Mouse (Mus musculus) urinary bladder, postnatal 25 days (tissue): ENCODE data around the gene Ppp1r9b.
A peak's percentile ranks its signal among the peaks of the same experiment; 100 is the strongest.

Experiments used
- DNase-seq: peaks from one replicate; pipeline ENCODE4 v3.0.0; 2022; ENCODE audit warnings: low spot score

Gene Ppp1r9b

GRCm38 (mm10) chr11:94978178-94978915 lies 12.5 kb upstream of the Ppp1r9b start:
- no peak for DNase-seq

- peak; percentile 99 for DNase-seq
Measured at GRCm38 (mm10) chr11:94978947-94979346, 11.9 kb upstream of the Ppp1r9b start.

GRCm38 (mm10) chr11:94979462-94980179 lies 11.2 kb upstream of the Ppp1r9b start:
- no peak for DNase-seq

GRCm38 (mm10) chr11:94985140-94985539 lies 5.7 kb upstream of the Ppp1r9b start:
- DNase-seq, result no peak

GRCm38 (mm10) chr11:94985822-94986221 lies 5.0 kb upstream of the Ppp1r9b start:
- DNase-seq, result no peak

GRCm38 (mm10) chr11:94986435-94986834 lies 4.4 kb upstream of the Ppp1r9b start:
- DNase-seq, result no peak

- DNase-seq, result no peak
Measured at GRCm38 (mm10) chr11:94987341-94987740, 3.5 kb upstream of the Ppp1r9b start.

- DNase-seq, result no peak
Measured at GRCm38 (mm10) chr11:94987851-94988250, 3.0 kb upstream of the Ppp1r9b start.

GRCm38 (mm10) chr11:94988780-94989561 lies 1.9 kb upstream of the Ppp1r9b start:
- DNase-seq, result no peak

GRCm38 (mm10) chr11:94989562-94990017 lies 1.2 kb upstream of the Ppp1r9b start:
- DNase-seq, result peak; percentile 64

GRCm38 (mm10) chr11:94990102-94990748 lies 610 bp upstream of the Ppp1r9b start:
- no peak for DNase-seq

- DNase-seq, result no peak
Measured at GRCm38 (mm10) chr11:94991641-94992479, 1.0 kb downstream of the Ppp1r9b start.

GRCm38 (mm10) chr11:94992480-94992753 lies 1.6 kb downstream of the Ppp1r9b start:
- DNase-seq, result no peak

- peak; percentile 50 for DNase-seq
Measured at GRCm38 (mm10) chr11:94992754-94993606, 2.1 kb downstream of the Ppp1r9b start.

- DNase-seq, result no peak
Measured at GRCm38 (mm10) chr11:94994208-94994814, 3.5 kb downstream of the Ppp1r9b start.

GRCm38 (mm10) chr11:94994947-94995772 lies 4.3 kb downstream of the Ppp1r9b start:
- no peak for DNase-seq

- DNase-seq, result no peak
Measured at GRCm38 (mm10) chr11:94996101-94996500, 5.3 kb downstream of the Ppp1r9b start.

GRCm38 (mm10) chr11:94996984-94997383 lies 6.1 kb downstream of the Ppp1r9b start:
- no peak for DNase-seq

- DNase-seq, result no peak
Measured at GRCm38 (mm10) chr11:94997596-94997995, 6.8 kb downstream of the Ppp1r9b start.
